Mouse (Mus musculus): ENCODE data around the gene Bpifb4.

DNA sequence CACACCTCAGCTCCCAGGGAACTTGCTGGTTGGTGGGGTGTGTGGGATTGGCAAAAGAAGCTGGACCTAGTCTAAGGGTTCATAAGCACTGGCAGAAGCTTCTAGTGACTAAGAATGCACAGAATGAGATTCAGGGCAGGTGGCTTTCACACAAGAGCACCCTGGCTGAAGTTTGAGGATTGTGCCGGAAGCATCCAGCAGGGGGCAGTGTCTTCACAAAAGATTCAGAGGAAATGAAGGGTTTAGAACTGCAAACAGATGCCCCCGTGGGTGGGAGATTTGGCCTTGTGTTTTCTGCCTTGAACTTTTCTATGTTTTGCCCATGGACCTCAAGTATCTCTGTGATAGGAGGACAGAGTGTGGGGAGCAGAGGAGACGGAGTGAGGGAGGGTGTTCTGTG lies 5.5 kb downstream of the Bpifb4 start:
- TF ChIP-seq CTCF (IDR thresholded peaks at IDR 0.05; ENCODE audit: insufficient read depth, low read length) (peak; percentile 70), POLR2A (IDR thresholded peaks at IDR 0.05; ENCODE audit: borderline replicate concordance, extremely low read depth, low read depth, low read length) (no peak)
